Mouse (Mus musculus) gonadal fat pad, adult 2 months (tissue): ENCODE measurements around the gene Bak1. TPM values are rescaled to one million over a fixed set of nuclear protein-coding genes. Genes with fewer than 3 reads are reported as not detected.

Source experiments
- DNase-seq: peaks from one replicate; pipeline ENCODE4 v3.0.0-alpha.2; 2012; ENCODE audit warnings: low read depth
- polyA plus RNA-seq: library from polyadenylated mRNA; depleted of rRNA; stranded (reverse); fragments of >200 nt; gene quantifications from 2 replicates; pipeline ENCODE4 v1.2.3, GENCODE M21; 2012

The Bak1 gene
- polyA plus RNA-seq, 1 experiment: 39.6 TPM

DNA sequence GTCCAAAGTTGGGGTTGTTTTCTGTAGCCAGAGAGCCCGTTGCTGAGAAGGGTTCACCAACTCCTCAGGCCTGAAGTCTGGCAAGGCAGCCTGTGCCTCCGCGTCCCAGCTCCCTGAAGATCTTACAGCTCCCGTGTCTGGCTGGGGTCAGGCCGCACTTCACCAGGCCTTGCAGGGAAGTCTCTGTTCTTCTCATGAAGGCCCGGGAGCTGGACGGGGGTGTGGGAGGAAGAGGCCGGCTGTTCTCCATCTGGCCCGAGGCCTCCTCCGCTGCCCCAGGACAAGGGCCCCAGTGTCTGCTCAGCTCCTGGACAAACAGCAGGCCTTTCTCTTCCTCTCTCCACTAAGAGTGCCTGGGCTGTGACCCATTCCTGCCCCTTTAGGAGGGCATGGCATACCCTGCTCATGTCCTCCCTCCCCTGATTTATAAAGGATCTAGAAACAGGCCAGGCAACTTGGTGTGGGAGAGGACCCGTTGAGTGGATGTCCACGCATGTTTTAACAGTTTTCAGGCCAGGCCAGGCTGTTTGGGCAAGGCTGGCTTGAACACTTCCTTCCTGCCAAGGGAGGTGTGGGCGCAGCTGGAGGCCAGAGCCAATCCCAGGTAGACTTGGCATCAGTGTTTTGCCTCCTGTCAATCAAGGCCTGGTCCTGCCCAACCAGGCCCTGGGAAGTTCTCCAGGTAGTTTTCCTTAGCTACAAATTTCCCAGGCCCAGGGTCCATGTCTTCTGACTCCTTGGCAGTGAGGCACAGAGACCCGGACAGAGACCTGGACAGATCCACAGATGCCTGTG lies 19.8 kb upstream of the Bak1 start:
- DNase-seq: no peak

DNA sequence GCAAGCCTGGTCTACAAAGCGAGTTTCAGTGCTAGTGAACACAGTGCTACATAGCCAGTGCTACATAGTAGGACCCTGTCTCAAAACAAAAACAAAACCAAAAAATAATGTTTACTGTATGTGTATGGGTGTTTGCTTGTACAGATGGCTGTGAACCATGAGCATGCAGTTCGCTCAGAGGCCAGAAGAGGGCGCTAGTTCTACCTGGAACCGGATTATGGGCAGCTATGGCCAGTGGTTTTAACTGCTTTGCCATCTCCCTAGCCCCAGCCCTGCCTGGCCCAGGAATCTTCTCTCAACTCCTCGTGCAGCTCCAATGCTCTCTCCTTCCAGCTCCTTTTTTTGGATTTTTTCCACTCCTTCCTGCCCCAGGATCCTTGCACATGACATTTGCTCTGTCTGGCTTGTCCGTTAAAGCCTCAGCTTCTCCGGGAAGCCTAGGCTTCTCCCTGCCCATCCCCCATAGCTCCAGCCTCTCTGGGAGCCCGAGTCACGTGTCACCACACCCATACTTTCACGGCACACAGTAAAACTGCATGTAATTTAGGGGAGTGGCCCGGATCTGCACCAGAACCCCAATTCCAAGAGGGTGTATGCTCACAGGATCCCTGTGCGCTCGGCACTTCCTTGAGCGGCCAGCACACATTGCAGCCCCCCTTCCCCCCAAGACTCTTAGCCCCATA lies 19.1 kb upstream of the Bak1 start:
- no peak for DNase-seq

DNA sequence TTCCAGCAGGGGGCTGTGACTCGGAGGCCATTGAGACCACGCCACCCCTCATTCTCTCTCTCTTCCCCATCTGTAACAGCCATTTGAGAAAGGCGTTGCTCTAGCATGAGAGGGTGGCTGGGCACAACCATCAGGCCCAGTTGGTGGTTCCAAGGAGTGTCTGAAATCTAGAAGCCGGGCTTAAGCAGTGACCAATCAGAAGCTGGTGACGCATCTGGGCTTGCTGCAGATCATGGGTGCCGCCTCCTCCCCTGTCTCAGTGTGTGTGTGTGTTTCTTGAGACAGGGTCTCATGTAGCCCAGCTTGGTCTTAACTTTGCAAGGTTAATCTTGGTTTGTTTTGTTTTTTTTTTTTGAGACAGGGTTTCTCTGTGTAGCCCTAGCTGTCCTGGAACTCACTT lies 16.4 kb upstream of the Bak1 start:
- no peak for DNase-seq

DNA sequence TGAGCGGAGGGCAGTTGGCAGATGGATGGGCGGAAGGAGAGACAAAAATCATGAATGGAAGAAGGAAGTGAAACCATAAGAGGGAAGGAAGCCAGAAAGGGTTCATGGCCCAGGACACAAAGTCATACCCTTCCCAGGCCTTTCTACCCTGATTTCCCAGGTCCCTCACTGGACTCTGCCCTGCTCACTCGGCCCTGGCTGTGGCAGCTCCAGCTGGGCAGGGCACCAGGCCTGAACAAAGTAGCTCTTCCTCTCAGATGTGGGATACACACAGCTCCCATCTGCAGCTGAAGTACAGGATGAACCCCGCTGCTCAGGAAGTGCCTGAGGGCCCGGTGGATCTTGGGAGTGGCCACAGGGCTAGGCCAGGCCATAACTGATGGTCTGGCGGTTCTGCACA lies 14.0 kb upstream of the Bak1 start:
- DNase-seq: no peak

DNA sequence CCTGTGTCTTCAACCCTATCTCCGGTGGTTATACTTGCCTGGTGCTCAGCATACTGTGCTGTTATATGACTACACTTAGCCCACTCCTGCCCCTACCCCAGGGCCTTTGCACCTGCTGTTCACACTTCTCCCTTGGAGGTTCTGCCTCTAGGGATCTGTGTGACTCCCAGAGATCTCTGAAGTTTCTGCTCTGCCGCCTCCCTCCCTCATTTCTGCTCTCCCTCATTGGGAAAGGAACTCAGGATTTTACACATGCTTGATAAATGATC lies 12.9 kb upstream of the Bak1 start:
- no peak for DNase-seq

DNA sequence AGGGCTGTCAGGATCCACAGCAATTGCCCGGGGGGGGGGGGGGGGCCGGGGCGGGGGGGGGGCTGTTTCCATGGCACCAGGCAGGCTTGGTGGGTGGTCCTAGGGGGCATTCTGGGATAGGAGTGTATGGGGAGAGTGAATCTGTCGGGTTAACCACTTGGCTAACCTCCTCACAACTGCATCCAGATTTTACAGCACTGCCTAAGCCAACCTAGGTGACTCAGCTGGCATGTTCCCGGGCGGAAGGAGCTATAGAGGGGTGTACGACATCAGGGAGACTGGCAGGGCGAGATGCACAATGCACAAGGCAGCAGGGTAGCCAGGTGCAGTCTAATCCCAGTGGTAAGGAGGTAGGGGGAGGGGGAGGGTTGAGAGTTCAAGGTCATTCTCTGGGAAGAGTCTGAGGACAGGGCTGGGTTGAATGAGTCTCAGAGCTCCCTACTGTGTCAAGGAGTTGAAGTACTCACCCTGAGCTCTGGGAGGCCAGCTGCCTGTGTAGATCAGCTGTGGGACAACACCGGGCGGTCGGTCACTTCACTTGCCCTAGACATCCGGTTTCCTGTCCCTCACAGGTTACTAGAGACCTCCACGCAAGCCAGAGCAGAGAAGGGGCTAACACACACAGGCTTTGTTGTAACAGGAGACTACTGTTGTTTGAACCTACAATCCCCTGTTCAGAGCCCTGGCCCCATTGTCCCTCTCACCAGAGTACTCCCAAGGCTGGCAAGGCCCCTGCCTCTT lies 12.4 kb upstream of the Bak1 start:
- no peak for DNase-seq

DNA sequence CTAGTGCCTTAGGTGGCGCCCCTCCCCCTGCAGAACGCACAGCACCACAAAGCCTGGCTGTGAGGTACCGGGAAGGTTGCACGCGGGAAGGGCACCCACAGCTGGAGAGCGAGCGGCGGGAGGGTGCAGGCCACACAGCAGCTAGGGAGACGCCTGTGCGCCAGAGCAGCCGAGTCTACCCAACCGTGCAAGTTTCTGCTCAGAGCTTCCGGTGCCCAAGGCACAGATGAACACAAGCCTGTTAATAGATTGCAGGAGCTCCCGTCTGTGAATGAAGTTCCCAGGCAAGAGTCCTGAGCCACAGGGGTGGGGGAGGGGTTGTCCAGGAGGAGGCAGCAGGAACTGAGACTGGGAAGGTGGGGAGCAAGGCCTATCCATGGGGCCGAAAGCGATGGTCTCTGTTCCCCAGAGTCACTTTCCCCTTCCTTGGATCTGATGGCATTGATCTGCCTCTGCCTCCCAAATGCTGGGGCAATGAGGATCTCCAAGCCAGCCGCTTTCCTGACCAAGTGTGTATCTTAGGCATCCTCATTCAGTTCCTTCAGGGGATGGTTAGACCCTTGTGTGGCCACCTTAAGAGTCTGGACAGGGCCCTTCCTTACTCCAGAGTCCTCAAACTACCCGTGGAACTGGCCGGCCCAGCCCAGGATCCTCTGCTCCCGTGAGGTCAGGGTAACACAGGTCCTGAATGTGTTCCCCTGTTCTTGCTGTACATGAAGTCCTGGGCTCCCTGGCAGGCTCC lies 11.7 kb upstream of the Bak1 start:
- no peak for DNase-seq

DNA sequence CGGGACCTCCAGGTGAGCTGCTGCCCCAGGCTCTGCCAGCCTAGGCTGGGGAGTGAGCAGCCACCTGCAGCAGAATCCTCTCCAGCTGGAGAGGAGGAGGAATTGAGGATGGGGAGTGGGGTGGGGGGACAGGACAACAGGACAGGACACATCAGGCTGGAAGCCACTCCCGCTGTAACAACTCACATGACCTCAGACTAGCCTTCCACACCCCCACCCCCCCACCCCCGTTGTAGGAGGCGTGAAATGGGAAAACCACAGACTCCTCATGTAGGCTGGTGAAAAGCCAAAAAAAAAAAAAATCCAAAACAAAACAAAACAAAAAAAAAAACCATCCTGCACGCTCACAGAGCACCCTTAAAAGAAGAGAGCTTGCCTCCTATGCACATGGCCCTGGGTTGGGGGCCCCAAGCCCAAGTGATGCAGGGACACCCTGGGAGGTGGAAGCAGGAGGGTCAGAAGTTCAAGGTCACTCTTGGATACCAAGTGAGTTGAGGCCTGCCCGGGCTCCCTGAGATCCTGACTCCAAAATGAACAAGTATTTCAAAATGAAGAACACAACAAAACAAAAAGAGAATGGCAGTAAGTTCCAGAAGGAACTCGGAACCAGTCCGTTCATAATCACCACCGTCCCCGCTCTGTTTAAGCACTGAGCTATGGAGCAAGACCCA lies 10.8 kb upstream of the Bak1 start:
- no peak for DNase-seq

DNA sequence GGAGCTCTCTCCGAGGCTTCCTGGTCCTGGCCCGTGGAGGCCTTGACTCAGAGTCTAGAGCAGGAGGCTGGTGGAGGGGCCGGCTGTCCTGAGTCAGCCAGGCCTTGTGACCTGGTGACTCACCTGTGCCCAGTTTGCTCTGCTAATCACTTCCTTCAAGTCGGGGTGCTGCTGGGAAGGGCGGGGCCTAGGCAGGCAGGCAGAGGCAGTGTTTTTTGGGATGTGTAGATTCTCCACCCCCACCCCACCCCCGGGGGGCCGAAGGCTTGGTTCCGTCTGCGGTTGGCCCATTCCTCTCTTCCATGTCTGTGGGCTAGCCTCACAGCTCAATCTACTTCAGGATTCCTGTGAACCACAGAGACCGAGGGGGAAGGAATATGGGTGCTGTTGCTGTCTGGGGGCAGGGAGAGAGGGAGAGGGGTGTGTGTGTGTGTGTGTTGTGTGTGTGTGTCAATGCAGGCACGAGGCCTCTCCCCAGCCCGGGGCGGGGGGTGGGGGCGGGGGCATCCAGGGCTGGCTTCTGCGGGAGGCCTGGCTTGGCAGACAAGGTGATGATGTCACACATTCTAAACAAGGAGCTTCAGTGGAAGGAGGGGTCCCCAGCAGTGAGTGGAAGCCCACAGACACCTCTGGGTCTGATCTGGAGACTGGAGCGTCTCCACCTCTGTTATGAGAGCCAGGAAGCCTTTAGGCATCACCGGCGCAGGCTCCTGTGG lies 9.7 kb upstream of the Bak1 start:
- no peak for DNase-seq

DNA sequence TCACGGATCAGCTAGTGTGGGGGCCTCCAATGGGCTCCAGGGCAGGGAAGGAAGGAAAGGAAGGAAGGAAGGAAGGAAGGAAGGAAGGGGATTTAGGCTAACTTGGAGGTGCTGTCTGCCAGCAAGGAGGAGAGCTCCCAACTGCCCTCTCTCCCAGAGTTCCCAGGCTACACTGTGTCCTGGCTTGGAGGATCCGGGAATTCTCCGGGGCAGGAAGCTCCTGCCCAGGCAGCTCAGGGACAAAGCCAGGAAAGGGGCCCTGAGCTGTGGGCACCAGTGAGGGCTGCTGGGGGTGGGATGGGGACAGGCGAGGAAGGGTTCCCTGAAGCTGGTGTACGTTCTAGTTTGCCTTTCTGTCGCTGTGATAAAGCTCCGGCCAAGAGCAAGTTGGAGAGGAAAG lies 7.7 kb upstream of the Bak1 start:
- DNase-seq: no peak

DNA sequence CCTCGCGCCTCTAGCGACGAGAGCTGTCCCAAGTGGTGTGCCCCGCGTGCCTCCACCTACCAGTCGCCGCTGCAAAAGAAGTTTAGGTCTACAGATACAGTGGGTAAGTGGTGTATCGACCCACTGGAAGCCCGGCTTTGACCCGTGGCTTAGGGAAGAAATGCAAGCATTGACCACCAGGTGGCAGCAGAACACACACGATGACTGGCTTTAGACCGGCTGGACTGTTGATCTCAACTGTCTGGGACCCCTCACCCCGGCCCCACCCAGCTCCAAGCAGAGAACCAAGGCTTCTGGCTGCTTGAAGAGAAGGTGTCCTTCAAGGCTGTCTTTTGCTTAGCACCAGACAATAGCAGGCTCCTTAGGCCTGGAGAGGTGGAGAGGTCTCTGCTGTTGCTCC lies 4.1 kb upstream of the Bak1 start:
- DNase-seq: no peak

DNA sequence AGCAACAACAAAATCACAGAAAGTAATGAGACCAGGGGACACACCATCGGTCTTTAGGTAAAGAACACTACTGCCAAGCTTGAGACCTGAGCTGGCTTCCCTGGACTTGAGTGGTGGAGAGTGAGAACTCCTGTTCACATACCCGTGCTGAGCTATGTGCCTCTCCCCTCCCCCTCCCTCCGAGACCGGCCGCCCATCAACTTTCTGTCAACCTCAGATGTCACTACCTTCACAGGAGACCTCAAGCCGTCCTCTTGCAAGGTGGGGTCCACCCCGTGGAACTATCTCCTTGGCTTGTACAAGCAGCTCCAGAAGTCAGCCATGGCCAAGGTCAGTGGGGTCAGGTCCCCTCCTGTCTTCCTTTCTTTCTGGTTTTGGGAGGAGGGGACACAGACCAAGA lies 3.5 kb upstream of the Bak1 start:
- no peak for DNase-seq

DNA sequence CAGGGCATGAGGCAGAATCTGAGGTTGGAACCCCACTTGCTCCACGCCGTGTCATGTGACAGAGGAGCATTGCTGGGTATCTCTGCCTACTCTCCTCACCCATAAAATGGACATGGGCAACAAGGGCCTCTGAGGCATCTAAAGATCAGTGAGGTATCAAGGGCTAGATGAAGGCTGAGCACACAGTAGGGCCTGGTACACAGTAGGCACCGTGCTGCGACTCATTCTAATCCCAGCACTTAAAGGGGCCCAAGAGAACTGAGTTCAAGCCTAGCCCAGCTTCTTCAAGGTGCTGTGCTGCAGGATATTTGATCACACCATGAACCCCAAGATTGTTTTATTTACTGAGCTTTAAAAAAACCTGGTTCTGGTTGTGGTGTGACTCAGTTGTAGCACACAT lies 2.1 kb upstream of the Bak1 start:
- no peak for DNase-seq

DNA sequence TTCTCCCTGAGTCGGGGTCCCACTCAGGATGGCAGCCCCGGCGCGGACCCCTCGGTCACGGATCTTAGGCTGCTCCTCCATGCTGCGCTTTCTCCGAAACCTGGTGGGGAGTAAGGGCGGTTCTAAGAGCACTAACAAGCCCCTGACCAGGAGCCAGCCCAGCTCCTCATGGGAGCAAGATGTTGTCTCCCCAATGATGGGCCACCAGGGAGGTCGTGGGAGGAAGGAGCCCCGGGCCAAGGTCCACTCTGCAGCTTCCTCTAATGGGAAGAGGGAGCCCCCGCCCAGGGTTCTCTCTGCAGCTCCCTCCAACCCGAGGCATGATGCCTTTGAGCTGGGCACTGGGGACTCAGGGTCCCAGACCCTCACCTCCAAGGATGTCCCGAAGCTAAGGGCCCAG lies 622 bp upstream of the Bak1 start:
- DNase-seq: no peak

DNA sequence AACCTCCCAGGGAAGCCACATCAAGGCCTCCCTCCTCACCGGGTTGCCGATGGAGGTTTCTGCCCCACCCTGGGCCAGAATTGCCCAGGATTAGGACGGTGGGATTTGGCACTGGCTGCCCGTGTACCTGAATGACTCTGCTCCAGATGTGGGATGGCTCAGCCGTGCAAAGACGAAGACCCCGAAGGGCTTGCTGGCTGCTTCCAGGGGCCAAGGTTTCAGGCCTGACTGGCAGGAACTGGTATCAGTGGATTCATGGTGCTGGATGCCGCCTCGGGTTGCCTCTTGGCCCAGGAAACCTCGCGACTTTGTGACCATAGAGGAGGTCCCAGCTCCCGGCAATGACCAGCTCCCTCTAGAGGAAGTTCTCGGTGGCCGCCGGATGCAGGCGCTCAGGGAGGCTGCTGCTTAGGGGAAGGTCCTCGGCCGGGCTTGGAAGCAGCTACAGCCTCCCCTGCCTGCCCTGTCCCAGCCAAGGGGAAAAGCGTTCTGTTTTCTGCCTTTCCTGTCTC lies 469 bp downstream of the Bak1 start:
- no peak for DNase-seq

DNA sequence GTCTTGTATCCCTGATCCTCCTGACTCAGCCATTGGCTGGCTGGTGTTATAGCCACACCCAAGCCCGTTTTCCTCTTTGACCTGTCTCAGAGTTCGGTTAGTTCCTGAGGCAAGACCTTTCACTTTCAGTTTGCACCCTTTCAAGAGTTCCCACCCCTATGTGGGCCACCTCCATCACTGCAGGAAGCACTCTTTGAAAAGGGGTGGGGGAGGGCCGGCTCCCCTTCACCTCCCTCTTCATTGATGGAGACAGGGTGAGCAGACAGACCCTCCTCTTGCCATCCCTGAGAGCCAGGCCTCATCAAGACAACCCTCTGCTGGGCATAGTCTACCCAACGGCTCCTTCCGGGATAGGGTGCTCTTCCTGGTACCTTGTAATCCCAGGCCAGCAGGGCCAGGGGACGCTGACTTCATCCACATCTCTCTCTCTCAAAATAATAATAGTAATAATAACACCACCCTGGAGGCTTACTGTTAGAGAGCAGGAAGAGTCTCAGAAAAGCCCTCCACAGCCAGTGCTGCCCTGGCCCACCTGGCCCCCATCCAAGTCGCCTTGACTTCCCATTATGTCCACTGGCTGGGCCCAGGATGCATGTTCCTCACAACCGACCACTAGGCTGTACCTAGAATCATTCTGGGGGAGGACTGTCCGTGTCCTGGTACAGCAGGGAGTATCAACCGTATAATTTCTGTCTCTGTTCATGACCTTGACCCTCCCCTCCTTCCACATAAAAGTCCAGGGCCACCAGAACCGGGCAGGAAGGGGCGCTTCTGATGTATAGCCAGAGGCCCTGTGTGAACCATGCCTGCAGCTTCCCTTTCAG lies 1.1 kb downstream of the Bak1 start:
- DNase-seq: no peak

DNA sequence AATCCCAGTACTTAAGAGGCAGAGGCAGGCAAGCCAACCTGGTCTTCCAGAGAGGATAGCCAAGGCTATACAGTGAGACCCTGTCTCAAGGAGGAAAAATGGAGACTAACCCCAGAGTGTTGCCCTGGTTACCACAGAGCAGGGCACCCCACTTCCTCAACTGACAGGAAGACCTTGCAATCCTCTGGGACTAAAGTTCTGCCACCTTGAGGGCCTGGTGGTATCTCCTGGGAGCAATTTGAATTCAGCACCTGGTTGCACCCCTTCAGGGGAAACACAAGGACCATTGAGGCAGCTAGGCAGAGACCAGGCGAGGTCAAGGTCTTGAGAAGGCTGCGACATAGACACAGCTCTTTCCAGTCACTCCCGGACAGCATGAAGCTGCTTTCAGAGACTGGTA lies 2.9 kb downstream of the Bak1 start:
- no peak for DNase-seq

DNA sequence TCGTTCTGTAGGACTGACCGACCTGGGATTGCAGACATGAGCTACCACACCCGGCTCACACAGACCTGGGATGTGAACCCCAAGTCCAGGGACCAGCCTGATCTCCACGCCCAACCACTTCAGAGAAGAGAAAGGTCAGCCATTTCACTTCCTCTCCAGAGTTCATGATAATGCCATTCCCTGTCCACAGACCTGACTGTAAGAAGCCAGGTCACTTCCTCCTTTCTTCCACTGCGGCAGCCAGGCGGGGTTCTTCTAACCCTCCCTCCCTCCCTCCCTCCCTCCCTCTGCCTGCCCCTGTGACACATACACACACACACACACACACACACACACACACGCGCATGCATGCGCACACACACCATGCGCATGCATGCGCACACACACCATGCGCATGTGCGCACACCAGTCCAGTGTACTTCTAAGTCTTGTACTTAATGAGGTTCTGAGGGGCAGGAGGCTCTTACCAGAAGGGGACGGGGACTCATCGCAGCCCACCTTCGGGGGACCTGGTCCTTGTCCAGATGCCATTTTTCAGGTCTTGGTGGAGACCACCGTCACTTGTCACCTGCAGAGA lies 3.4 kb downstream of the Bak1 start:
- DNase-seq: no peak

DNA sequence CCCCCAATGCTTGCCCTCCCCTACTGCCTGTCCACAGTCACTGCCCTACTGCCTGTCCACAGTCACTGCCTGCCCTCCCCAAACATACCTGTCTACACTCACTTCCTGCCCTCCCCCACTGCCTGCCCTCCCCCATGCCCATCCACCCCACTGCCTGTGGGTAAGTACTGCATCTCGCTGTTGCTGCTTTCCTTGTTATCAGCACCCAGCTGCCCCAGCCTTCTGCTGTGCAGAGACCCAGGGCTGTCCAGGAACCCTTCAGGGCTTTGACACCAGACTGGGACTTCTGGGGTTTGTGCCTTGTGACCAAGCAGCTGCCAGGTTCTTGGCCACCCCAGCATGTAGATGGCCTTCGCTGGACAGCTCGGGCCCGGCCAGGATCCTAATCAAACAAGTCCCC lies 5.5 kb downstream of the Bak1 start:
- no peak for DNase-seq

DNA sequence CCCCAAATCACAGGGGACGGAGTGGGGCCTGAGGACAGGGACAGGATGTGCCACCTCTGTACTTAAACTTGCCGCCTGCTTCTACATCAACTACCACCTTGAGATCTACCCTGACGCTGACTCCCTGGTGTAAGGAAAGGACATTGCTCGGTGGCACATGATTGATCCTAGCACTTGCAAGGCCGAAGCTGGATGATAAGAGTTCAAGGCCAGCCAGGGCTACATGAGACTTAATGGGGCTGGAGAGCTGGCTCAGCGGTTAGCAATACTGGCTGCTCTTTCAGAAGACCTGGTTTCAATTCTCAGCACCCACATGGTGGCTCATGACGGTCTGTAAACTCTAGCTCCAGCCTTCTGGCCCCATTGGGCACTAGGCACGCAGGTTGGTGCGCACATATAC lies 7.1 kb downstream of the Bak1 start:
- no peak for DNase-seq
